Mouse (Mus musculus) small intestine, adult 2 months (tissue): ENCODE results near the gene Col2a1.

ENCODE experiments used
- CTCF ChIP-seq: fragments of 200-500 bp; IDR thresholded peaks from 2 replicates; pipeline ENCODE4 v1.5.1; 2012; ENCODE audit warnings: low read depth, mild to moderate bottlenecking, control low read depth, inconsistent platforms, low read length, moderate library complexity, mixed read lengths; ENCODE audit not compliant: insufficient replicate concordance, insufficient read length; ENCODE audit errors: extremely low read depth
- POLR2A ChIP-seq: fragments of 200-500 bp; IDR thresholded peaks from 2 replicates; pipeline ENCODE4 v1.6.1; 2012; ENCODE audit warnings: low read depth, mild to moderate bottlenecking, control low read depth, inconsistent platforms, low read length, moderate library complexity

DNA sequence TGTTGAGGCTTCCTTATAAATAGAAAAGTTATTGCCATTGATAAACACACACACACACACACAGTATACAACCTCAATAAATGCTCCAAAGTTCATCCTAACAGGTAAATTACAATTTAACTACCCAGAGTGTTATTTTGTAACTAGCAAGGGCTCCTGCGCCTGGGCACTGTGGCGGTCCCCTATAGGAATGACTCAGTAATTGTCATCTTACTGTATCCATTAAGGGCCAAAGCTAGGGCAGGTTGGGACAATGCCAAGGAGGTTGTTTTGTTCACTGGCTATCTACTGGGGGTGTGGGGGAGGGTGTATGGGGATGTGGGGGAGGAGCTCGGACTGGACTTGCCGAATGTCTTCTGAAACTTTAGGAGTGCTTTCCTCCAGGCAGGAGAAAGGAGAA is 77.5 kb downstream of the Col2a1 start:
- TF ChIP-seq CTCF (no peak), POLR2A (no peak)
